Mouse (Mus musculus) right cerebral cortex, postnatal 36 days (tissue): ENCODE data around the gene Pelp1.
"Not testable (repeated sequence)": the region's sequence is repeated elsewhere in the genome, so short reads cannot be mapped to it uniquely, and the experiment has no call there.

Experiments used
- DNase-seq, 2 experiments: peaks; one replicate each; pipeline ENCODE4 v3.0.0; 2022; ENCODE audit warnings: low spot score in 2 of 2, mixed read lengths in 1 of 2

The Pelp1 gene

DNA sequence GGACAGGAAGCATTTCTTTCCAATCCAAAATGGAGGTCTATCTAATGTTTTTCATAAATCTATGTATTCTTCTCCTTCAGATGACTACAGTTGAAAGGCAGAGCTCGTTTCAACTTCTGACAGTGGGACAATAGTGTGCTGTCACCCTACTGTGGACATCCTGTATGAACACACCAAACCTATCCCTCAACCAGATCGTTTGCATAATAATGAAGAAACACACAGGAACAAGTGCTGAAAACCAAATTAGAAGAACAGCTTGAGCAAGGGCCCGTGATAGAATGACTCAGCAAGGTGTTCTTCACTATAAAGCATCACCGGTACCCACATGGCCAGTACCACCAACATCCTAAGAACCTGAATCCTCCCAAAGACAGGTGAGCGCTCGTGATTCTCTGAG lies 16.8 kb upstream of the Pelp1 start:
- DNase-seq = not testable (repeated sequence)

DNA sequence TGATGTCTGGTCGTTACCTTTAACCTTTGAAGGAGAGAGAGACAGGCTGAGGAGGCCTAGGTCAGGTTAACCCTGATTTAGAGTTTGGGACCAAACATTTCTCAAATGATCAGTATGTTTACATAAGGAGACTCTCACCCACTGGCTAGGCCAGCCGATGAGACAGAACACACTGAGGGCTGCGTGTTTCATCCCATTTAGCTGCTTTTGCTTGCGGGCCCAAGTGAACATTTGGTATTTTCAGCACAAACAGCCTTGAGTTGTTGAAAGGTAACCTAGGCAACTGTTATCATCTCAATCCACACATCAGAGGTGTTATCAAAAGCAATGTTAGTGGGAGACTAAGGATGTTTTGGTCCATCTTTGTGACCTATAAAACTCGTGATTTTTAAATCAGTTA lies 9.7 kb upstream of the Pelp1 start:
- no peak for DNase-seq

- no peak for DNase-seq
These were observed 8.4 kb upstream of the Pelp1 start for GRCm38 (mm10) chr11:70418199-70418598.

DNA sequence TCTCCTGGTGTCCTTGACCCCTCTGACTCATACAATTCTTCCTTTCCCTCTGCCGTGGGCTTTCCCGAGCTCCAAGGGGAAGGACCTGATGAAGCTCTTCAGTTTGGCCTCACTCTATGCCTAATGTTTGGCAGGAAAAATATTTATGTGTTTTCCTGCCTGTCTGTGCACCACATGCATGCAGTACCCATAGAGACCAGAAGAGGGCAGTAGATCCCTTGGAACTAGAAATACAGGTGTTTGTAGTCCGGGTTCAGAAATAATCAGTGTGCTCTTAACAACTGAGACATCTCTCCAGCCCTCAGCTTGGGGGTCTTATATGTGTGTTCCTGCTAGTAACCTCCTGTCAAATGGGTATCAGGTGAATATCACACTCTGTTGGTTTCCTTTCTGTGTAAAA lies 4.1 kb upstream of the Pelp1 start:
- peak; percentile 38 to 59 for DNase-seq

- DNase-seq = no peak
These were observed 2.8 kb upstream of the Pelp1 start for GRCm38 (mm10) chr11:70412591-70412990.

DNA sequence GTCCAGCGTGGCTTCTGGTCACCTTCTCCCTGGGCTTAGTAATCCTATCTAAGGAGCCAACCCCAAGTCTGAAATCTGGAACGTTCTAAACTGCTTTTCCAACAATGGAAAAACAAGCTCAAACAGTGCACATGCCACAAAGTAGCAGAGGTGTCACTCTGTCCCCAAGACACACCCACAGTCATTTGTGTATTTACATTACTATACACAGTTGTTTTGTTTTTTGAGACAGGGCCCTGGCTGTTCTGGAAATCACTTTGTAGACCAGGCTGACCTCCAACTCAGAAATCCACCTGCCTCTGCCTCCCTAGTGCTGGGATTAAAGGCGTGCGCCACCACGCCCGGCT lies 439 bp upstream of the Pelp1 start:
- DNase-seq = no peak

DNA sequence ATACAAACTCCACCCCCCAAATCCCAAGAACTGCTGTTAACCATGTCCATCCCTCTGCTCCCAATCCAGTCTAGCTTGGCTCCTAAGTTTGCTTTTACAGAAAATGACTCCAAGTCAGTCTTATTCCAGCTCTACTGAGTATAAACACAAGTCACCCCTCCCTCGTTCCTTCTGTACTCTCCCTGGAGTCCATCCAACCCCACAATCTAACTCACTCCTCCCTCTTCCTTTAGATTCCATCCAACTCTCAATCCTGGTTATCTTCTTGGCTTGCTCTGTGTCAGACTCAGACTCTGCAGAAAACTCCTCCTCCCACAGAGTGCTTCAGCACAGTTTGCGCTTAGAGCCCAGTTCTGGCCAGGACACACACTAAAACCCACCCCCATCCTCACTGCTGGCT lies 6.2 kb downstream of the Pelp1 start:
- DNase-seq = no peak

- DNase-seq = no peak
These were observed 20.4 kb downstream of the Pelp1 start for GRCm38 (mm10) chr11:70389421-70389820.

DNA sequence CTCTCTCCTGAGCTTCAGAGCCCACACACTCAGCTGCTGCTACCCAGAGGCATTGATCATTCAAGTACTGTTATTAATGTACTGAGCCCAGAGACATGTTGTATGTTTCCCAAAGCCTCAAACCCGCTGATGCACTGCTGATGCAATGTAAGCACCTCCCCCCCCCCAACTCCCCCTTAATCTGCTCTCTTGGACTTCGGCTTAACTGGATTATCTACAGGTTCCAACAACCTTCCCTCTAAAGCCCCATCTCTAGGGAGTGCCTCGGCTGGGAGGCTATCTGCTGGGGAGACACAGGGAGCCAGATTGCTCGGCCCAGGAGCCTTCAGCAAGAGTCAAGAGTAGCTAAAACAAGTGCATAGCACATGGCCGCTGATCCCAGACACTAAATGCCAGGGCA lies 22.4 kb downstream of the Pelp1 start:
- DNase-seq = no peak

DNA sequence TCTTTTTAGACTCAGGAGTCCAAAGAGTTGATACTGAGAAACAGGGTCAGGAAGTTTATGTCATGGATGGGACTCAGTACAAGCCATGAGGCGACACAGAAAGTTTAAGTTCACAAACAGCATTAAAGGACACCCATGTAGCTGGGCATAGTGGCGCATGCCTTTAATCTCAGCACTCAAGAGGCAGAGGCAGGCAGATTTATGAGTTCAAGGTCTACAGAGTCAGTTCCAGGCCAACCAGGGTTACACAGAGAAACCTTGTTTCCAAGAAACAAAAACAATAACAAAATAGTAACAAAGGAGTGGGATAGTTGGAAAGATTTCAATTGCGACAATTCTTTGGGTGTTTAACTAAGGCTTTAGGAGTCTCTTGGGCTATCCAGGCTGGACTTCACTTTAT lies 25.7 kb downstream of the Pelp1 start:
- no peak for DNase-seq

- no peak for DNase-seq
These were observed 28.5 kb downstream of the Pelp1 start for GRCm38 (mm10) chr11:70381330-70381729.

DNA sequence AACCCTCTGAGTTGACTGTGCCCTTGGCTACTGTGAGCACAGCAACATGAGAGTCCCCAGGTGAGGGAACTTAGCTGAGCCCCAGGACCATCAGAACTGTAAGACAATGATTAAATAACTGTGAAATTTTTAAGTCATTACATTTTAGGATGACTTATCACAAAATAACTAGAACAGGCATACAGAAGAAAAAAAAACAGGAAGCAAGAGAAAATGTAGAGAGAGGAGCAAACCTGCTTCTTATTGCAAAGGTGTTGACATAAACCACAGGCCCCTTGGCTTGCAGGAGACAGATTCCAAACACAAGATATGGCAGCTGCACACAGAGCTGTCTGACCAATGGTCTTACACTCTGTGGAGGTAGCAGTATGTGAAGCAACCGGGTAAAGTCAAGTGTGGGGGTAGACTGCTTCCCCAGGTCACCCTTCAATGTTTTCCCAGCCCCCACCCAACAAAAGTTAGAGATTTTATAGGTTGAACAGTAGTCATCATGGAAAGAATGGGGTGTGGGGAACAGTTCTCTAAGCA lies 29.3 kb downstream of the Pelp1 start:
- no peak for DNase-seq

DNA sequence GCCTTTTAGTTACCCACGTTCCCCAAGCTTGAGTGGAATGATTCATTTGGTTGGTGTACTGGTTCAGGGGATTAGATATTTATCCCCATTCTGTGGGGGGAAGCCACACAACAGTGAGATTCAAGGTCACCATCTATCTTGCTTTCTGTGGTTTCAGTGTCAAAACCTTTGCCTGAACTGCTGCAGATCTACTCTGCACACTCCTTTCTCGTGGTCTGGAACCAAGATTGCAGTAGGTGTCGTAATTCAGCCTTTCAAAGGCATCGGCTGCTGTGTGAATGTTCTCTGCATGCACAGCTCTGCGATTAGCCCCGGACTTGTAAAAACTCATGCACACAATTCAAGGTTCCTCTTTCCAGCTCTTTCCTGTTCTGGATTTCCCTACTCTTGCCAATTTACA lies 33.8 kb downstream of the Pelp1 start:
- DNase-seq = no peak

DNA sequence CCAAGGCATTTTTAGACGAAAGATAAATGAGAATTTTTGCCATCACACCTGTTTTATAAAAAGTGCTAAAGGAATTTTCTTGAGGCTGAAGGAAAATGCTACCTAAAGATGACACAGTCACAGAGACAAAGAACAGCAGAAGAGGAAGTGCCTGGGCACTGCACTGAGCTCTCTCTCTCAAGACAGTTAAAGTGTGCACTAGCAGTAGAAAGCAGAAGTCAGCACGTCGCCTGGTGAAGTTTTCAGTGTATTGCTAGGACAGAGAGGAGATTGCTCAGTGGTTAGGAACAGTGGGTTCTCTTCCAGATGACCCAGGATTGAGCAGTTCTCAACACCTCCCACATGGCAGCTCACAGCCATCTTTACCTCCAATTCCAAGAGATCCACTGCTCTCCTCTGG lies 35.5 kb downstream of the Pelp1 start:
- DNase-seq = no peak

DNA sequence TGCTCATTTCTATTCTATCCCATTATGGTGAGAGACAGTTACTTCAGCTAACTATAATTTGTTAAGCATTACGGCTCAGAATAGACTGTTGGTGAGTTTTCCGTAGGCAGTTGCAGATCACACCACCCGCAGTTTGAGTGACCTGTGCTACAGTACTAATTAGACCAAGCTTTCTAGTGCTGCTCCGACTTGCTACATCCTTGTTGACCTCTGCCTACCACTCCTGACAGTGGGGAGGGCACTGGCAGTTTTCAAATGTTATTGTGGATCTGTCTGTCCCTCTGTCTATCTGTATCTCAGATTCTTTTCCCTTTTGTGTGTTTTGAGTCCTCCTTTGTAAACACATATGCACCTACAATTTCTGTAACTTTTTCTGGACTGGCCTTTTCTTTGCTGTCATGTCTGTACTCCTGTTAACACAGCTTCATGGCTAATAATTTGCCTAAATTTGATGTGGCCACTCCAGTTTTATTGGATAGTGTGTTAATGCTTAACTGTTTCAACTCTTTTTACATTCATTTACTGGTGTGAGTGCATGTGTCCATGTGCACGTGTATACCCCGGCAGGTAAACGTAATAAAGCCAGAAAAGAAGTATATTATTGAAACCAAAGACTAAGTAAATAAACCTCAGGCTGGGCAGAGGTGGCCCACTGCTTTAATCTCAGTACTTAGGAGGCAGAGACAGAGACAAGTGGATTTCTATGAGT lies 36.8 kb downstream of the Pelp1 start:
- DNase-seq = no peak

- no peak for DNase-seq
These were observed 37.4 kb downstream of the Pelp1 start for GRCm38 (mm10) chr11:70372396-70372795.

DNA sequence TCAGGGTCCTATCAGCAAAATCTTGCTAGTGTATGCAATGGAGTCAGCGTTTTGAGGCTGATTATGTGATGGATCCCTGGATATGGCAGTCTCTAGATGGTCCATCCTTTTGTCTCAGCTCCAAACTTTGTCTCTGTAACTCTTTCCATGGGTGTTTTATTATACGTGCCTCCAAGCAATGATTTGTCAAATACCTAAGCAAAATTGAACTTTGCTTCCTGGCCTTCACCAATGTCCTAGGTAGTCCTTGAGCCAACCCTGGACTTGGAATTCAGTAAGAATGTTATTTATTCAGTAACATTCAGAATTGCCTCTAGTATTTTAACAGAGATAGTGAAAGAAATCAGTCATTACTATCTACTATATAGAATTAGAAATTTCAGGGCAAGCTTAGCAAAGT lies 41.2 kb downstream of the Pelp1 start:
- not testable (repeated sequence) for DNase-seq

GRCm38 (mm10) chr11:70367701-70368100 lies 42.1 kb downstream of the Pelp1 start:
- not testable (repeated sequence) for DNase-seq

GRCm38 (mm10) chr11:70351868-70352267 lies 58.0 kb downstream of the Pelp1 start, which contains the start of gene Alox15:
Gene Alox15, minus strand, starts transcription at chr11:70352031.
- DNase-seq = no peak

- DNase-seq = no peak
These were observed 61.2 kb downstream of the Pelp1 start for GRCm38 (mm10) chr11:70348630-70349029.

GRCm38 (mm10) chr11:70347861-70348260 lies 62.0 kb downstream of the Pelp1 start:
- no peak for DNase-seq

DNA sequence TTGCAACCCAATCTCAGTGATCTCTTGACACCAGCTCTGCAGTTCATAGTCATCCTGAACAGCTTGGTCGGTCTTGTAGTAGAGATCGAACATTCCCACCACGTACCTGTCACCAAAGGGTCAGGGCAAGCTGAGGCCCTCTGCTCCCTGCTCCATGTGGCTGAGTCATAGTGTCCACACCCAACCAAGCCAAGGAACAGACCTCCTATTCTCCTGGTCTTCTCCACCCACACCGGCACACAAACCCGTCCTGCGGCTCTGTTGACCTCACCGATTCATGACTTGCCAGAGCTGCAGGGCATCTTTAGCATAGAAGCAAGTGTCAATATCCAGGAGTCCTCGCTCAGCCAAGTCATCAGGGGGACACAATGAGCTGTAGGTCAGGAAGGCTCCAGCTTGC lies 64.3 kb downstream of the Pelp1 start:
- DNase-seq = no peak

DNA sequence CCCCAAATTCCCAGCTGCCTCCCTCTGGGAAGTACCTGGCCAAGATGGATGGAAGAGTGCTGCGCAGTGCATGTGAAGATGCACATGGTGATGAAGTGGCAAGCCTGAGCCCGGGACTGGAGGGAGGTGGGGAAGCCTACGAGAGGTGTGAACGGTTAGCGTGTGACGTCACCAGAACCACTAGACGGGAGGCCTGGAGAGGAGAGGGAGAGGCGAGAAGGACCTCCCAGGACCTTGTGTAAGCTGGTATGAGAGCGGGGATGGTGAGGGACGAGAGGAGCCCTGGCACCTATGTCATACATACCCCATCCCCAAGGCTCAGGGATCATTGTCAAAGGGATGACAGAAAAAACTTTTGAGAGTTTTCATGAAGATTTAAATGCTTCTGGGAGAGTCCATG lies 64.8 kb downstream of the Pelp1 start:
- DNase-seq = no peak
